Mouse (Mus musculus) heart, embryonic 16.5 days (tissue): ENCODE data around the gene BC025920. TPM values are rescaled to one million over a fixed set of nuclear protein-coding genes. Genes with fewer than 3 reads are reported as not detected.

Experiments used
- ATAC-seq: fragments of 200-750 bp; cut with Nextera tagmentation; replicated peaks from 2 replicates; pipeline ENCODE4 v1.8.0; 2017; ENCODE audit warnings: moderate number of reproducible peaks; ENCODE audit not compliant: insufficient read depth, low FRiP score; ENCODE audit errors: extremely low read depth
- H3K27ac ChIP-seq: fragments of 300-500 bp; sonication (generic); 2 replicates; pipeline ENCODE4 v1.5.1; 2014; ENCODE audit warnings: mild to moderate bottlenecking, low read length, control low read depth, moderate library complexity
- H3K27me3 ChIP-seq: fragments of 300-500 bp; sonication (generic); 2 replicates; pipeline ENCODE4 v1.6.1; 2014; ENCODE audit warnings: low read length, mixed read lengths; ENCODE audit not compliant: control insufficient read depth, insufficient read depth
- H3K36me3 ChIP-seq: fragments of 300-500 bp; sonication (generic); 2 replicates; pipeline ENCODE4 v1.6.1; 2014; ENCODE audit not compliant: control insufficient read depth, insufficient read depth
- H3K4me1 ChIP-seq: fragments of 300-500 bp; sonication (generic); 2 replicates; pipeline ENCODE4 v1.6.1; 2014; ENCODE audit warnings: low read length, mixed read lengths; ENCODE audit not compliant: control insufficient read depth, insufficient read depth
- H3K4me2 ChIP-seq: fragments of 300-500 bp; sonication (generic); 2 replicates; pipeline ENCODE4 v1.6.1; 2014; ENCODE audit warnings: low read depth, mild to moderate bottlenecking, control low read depth, low read length
- H3K4me3 ChIP-seq: fragments of 300-500 bp; sonication (generic); 2 replicates; pipeline ENCODE4 v1.5.1; 2014; ENCODE audit warnings: mild to moderate bottlenecking, control low read depth, low read length
- H3K9ac ChIP-seq: fragments of 300-500 bp; sonication (generic); 2 replicates; pipeline ENCODE4 v1.6.1; 2014; ENCODE audit warnings: low read length, control low read depth
- H3K9me3 ChIP-seq: fragments of 300-500 bp; sonication (generic); replicated peaks from 2 replicates; pipeline ENCODE4 v1.6.1; 2016; ENCODE audit warnings: low read length; ENCODE audit not compliant: control insufficient read depth
- WGBS: fragments of 180-500 bp; shearing (Covaris S2); extraction: QIAGEN DNeasy Blood & Tissue Kit; methylation state at CpG from one replicate; pipeline ENCODE4 v1.1.7; 2014; 5-methylcytosine and 5-hydroxymethylcytosine counted together
- polyA plus RNA-seq: library from polyadenylated mRNA; unstranded; fragments of >200 nt; fragmentation: Nextera tagmentation; extraction: Ambion mirVana; gene quantifications from 2 replicates; pipeline ENCODE4 v1.2.1, GENCODE M21; 2015

BC025920 gene
- polyA plus RNA-seq, 1 experiment from 2014 or later, result 1.2 TPM

- 6% methylated on average over 10 of the region's 10 CpGs for WGBS
Observed at GRCm38 (mm10) chr10:81564216-81564615, 41.9 kb upstream of the BC025920 start.

GRCm38 (mm10) chr10:81564734-81565133, 41.3 kb upstream of the BC025920 start:
- Histone ChIP-seq H3K4me1 (peaks cover 56% of the 10 kb centered on the region), H3K27ac (no peak overlapping the region; the same call in 1 of the 2 replicates), H3K9ac (no peak overlapping the region), H3K4me3 (no peak overlapping the region), H3K9me3 (no peaks in the 10 kb centered on the region), H3K4me2 (no peak overlapping the region), H3K27me3 (no peaks in the 10 kb centered on the region), H3K36me3 (peaks cover 34% of the 10 kb centered on the region)
- ATAC-seq, result no peak
- 46% methylated on average over 10 of the region's 10 CpGs for WGBS

More at GRCm38 (mm10) chr10:81564216-81564615, 41.9 kb upstream of the BC025920 start:
- no peaks in the 10 kb centered on the region for H3K27me3 ChIP-seq
- H3K4me1 ChIP-seq, result peaks cover 52% of the 10 kb centered on the region
- peaks cover 34% of the 10 kb centered on the region for H3K36me3 ChIP-seq
- peak overlapping the region; percentile 50 for H3K9ac ChIP-seq
- peak overlapping the region; percentile 36 for H3K4me3 ChIP-seq
- no peaks in the 10 kb centered on the region for H3K9me3 ChIP-seq
- H3K4me2 ChIP-seq, result peak overlapping the region; percentile 53
- peak overlapping the region; percentile 60 for H3K27ac ChIP-seq
- ATAC-seq, result no peak

GRCm38 (mm10) chr10:81565257-81566228, 40.5 kb upstream of the BC025920 start:
- no peaks in the 10 kb centered on the region for H3K27me3 ChIP-seq
- ATAC-seq, result no peak

GRCm38 (mm10) chr10:81568381-81569191, 37.5 kb upstream of the BC025920 start:
- no peak overlapping the region for H3K4me3 ChIP-seq
- H3K36me3 ChIP-seq, result peaks cover 21% of the 10 kb centered on the region
- peak overlapping the region; percentile 37 for H3K9ac ChIP-seq
- WGBS, result 11% methylated on average over 16 of the region's 16 CpGs
- peak overlapping the region; percentile 96 for H3K27ac ChIP-seq
- peak overlapping the region; percentile 45 for H3K4me2 ChIP-seq
- no peaks in the 10 kb centered on the region for H3K9me3 ChIP-seq
- peak; percentile 15 for ATAC-seq
- H3K4me1 ChIP-seq, result peaks cover 45% of the 10 kb centered on the region
- no peaks in the 10 kb centered on the region for H3K27me3 ChIP-seq

More at GRCm38 (mm10) chr10:81565257-81566228, 40.5 kb upstream of the BC025920 start:
- H3K27ac ChIP-seq, result no peak overlapping the region
- H3K4me1 ChIP-seq, result peaks cover 62% of the 10 kb centered on the region
- H3K9ac ChIP-seq, result no peak overlapping the region
- peaks cover 34% of the 10 kb centered on the region for H3K36me3 ChIP-seq
- WGBS, result 45% methylated on average over 20 of the region's 20 CpGs
- H3K4me2 ChIP-seq, result no peak overlapping the region
- H3K9me3 ChIP-seq, result no peaks in the 10 kb centered on the region
- H3K4me3 ChIP-seq, result no peak overlapping the region

- ATAC-seq, result no peak
- no peaks in the 10 kb centered on the region for H3K27me3 ChIP-seq
- WGBS, result 66% methylated on average over 9 of the region's 9 CpGs
- no peak overlapping the region for H3K4me3 ChIP-seq
- no peak overlapping the region for H3K4me2 ChIP-seq
- H3K9me3 ChIP-seq, result no peaks in the 10 kb centered on the region
- H3K36me3 ChIP-seq, result peaks cover 18% of the 10 kb centered on the region
- H3K27ac ChIP-seq, result peak overlapping the region; percentile 96
- peaks cover 39% of the 10 kb centered on the region for H3K4me1 ChIP-seq
- H3K9ac ChIP-seq, result no peak overlapping the region
Observed at GRCm38 (mm10) chr10:81569507-81570237, 36.4 kb upstream of the BC025920 start.

- H3K4me1 ChIP-seq, result peaks cover 35% of the 10 kb centered on the region
- WGBS, result 7% methylated on average over 11 of the region's 11 CpGs
- H3K9me3 ChIP-seq, result no peaks in the 10 kb centered on the region
- peak overlapping the region; percentile 62 for H3K4me3 ChIP-seq
- peak overlapping the region; percentile 96 for H3K27ac ChIP-seq
- no peaks in the 10 kb centered on the region for H3K27me3 ChIP-seq
- H3K36me3 ChIP-seq, result peaks cover 12% of the 10 kb centered on the region
- H3K9ac ChIP-seq, result peak overlapping the region; percentile 77
- H3K4me2 ChIP-seq, result peak overlapping the region; percentile 96
- ATAC-seq, result no peak
Observed at GRCm38 (mm10) chr10:81570238-81570800, 35.8 kb upstream of the BC025920 start.

GRCm38 (mm10) chr10:81570831-81571500, 35.1 kb upstream of the BC025920 start:
- no peaks in the 10 kb centered on the region for H3K9me3 ChIP-seq
- H3K27me3 ChIP-seq, result no peaks in the 10 kb centered on the region
- H3K4me1 ChIP-seq, result peaks cover 41% of the 10 kb centered on the region
- peak overlapping the region; percentile 77 for H3K9ac ChIP-seq
- H3K4me2 ChIP-seq, result peak overlapping the region; percentile 96
- WGBS, result under 1% methylated on average over 33 of the region's 34 CpGs
- H3K4me3 ChIP-seq, result peak overlapping the region; percentile 62
- peak; percentile 50 for ATAC-seq
- peaks cover 5% of the 10 kb centered on the region; the same call in 1 of the 2 replicates for H3K36me3 ChIP-seq
- H3K27ac ChIP-seq, result peak overlapping the region; percentile 96

- H3K4me1 ChIP-seq, result peaks cover 43% of the 10 kb centered on the region
- peak; percentile 90 for ATAC-seq
Observed at GRCm38 (mm10) chr10:81571501-81571876, 34.6 kb upstream of the BC025920 start.

More at GRCm38 (mm10) chr10:81571501-81571876, 34.6 kb upstream of the BC025920 start:
- Histone ChIP-seq H3K4me3 (peak overlapping the region; percentile 62), H3K27me3 (no peaks in the 10 kb centered on the region), H3K9ac (peak overlapping the region; percentile 70), H3K9me3 (no peaks in the 10 kb centered on the region), H3K4me2 (peak overlapping the region; percentile 96), H3K36me3 (0 out of 2 replicates have a peak, but pooled peaks cover 3% of the 10 kb centered on the region), H3K27ac (peak overlapping the region; percentile 96)
- WGBS, result under 1% methylated on average over 18 of the region's 18 CpGs
